Mouse (Mus musculus) lung, embryonic 16.5 days (tissue): Measurements from ENCODE around the gene Gle1. TPM values are rescaled to one million over a fixed set of nuclear protein-coding genes. Genes with fewer than 3 reads are reported as not detected.

Source experiments
- ATAC-seq: fragments of 200-750 bp; cut with Nextera tagmentation; 2 replicates; pipeline ENCODE4 v1.8.0; 2017; ENCODE audit warnings: low read depth, mild to moderate bottlenecking, moderate library complexity
- H3K27ac ChIP-seq: fragments of 300-500 bp; sonication (generic); 2 replicates; pipeline ENCODE4 v1.5.1; 2014; ENCODE audit warnings: mild to moderate bottlenecking, control low read depth, low read length
- H3K27me3 ChIP-seq: fragments of 300-500 bp; sonication (generic); 2 replicates; pipeline ENCODE4 v1.6.1; 2014; ENCODE audit warnings: low read depth, low read length, mixed read lengths; ENCODE audit not compliant: control insufficient read depth, insufficient read depth
- H3K36me3 ChIP-seq: fragments of 300-500 bp; sonication (generic); 2 replicates; pipeline ENCODE4 v1.6.1; 2014; ENCODE audit warnings: low read length; ENCODE audit not compliant: control insufficient read depth, insufficient read depth
- H3K4me1 ChIP-seq: fragments of 300-500 bp; sonication (generic); replicated peaks from 2 replicates; pipeline ENCODE4 v1.6.1; 2014; ENCODE audit warnings: low read length, mixed read lengths; ENCODE audit not compliant: control insufficient read depth, insufficient read depth
- H3K4me2 ChIP-seq: fragments of 300-500 bp; sonication (generic); 2 replicates; pipeline ENCODE4 v1.6.1; 2014; ENCODE audit warnings: low read depth, low read length, control low read depth
- H3K4me3 ChIP-seq: fragments of 300-500 bp; sonication (generic); 2 replicates; pipeline ENCODE4 v1.5.1; 2014; ENCODE audit warnings: mild to moderate bottlenecking, low read length, control low read depth
- H3K9ac ChIP-seq: fragments of 300-500 bp; sonication (generic); 2 replicates; pipeline ENCODE4 v1.6.1; 2014; ENCODE audit warnings: low read length, control low read depth
- H3K9me3 ChIP-seq: fragments of 300-500 bp; sonication (generic); 2 replicates; pipeline ENCODE4 v1.6.1; 2016; ENCODE audit warnings: low read length; ENCODE audit not compliant: control insufficient read depth
- WGBS: fragments of 180-500 bp; shearing (Covaris S2); extraction: QIAGEN DNeasy Blood & Tissue Kit; methylation state at CpG from one replicate; pipeline ENCODE4 v1.1.7; 2014; 5-methylcytosine and 5-hydroxymethylcytosine counted together
- microRNA-seq: library from miRNA; unstranded; fragments of <30 nt; microRNA quantifications from one replicate; pipeline ENCODE4, GENCODE M21; 2016
- polyA plus RNA-seq: library from polyadenylated mRNA; unstranded; fragments of >200 nt; fragmentation: Nextera tagmentation; extraction: Ambion mirVana; gene quantifications from 2 replicates; pipeline ENCODE4 v1.2.1, GENCODE M21; 2015

Gle1 gene
- polyA plus RNA-seq, 1 experiment from 2014 or later = 70.9 TPM

DNA sequence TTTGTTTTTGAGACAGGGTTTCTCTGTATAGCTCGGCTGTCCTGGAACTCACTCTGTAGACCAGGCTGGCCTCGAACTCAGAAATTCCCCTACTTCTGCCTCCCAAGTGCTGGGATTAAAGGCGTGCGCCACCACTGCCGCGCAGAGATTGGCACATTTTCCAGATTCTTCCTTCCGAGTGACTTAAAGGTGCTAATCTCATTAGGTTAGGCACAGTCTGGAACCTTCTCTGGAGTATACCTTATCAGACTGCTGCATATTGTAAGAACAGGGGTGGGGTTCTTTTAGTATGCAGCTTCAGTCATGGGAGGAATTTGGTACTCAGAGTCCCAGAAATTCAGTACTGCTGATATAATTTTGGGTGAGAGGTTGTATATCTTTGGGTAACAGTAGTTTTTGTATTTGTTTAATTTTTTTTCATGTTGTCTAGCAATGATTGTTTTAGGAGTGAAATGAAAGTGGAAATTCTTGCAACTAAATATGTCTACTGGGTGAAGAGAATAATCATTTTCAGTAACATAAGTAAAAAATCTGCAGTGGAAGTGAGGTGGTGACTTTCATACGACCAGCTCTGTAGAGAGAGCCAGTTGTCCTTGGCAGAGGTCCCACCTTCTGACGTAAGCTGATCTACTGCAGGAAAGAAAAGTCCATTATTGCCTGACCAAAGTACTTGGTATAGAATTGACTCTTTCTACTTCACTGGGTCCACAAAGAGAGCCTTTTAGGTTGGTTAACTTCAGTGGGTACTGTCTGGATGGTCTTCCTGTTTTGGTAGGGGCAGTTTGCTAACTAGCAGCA is 36.8 kb downstream of the Gle1 start:
- H3K4me1 ChIP-seq = peaks cover 30% of the 10 kb centered on the region
- peak; percentile 75 for ATAC-seq
- no peak overlapping the region for H3K9ac ChIP-seq
- H3K27ac ChIP-seq = peak overlapping the region; percentile 73
- WGBS = 56% methylated on average over 9 of the region's 9 CpGs
- H3K4me2 ChIP-seq = no peak overlapping the region
- no peak overlapping the region for H3K4me3 ChIP-seq
- H3K36me3 ChIP-seq = peaks cover 2% of the 10 kb centered on the region; the same call in 1 of the 2 replicates
- no peaks in the 10 kb centered on the region for H3K27me3 ChIP-seq
- no peaks in the 10 kb centered on the region for H3K9me3 ChIP-seq

DNA sequence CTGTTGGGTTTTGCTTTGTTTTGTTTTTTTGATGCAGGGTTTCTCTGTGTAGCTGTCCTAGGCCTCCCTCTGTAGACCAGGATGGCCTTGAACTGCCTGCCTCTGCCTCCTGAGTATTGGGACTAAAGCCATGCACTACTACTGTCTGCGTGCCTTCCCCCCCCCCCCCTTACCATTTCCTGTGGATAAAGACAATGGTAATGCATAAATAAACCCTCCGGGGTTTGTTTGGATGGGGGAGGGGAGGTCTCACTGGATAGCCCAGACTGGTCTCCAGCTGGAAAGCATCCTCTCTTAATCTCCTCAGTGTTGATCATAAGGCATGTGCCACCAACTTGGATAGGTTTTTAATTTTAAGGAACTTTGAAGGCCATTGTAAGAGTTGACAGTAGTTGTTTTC is 38.3 kb downstream of the Gle1 start:
- no peak overlapping the region for H3K4me3 ChIP-seq
- 0 out of 2 replicates have a peak overlapping the region, but pooled peaks have one; percentile 28 for H3K27ac ChIP-seq
- H3K27me3 ChIP-seq = no peaks in the 10 kb centered on the region
- H3K36me3 ChIP-seq = peaks cover 5% of the 10 kb centered on the region; the same call in 1 of the 2 replicates
- H3K4me1 ChIP-seq = peaks cover 20% of the 10 kb centered on the region
- ATAC-seq = peak; percentile 80
- no peak overlapping the region for H3K4me2 ChIP-seq
- H3K9ac ChIP-seq = no peak overlapping the region
- no peaks in the 10 kb centered on the region for H3K9me3 ChIP-seq
- WGBS = 6% methylated on average over 2 of the region's 2 CpGs

DNA sequence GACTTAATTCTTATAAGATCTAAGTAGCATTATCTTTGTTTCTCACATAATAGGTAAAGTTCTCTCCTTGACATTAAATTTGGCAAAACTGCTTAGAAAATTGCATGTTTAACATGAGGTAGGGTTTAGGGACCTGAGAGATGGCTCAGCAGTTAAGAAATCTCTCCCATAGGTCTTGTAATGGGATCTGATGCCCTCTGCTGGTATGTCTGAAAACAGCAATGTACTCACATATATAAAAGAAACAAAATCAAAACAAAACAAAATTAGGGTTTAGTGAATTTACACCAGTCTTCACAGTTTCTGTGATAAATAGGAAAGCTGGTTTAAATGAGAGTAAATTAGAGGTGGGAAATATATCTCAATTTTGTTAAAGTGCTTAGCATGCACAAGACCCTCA is 42.1 kb downstream of the Gle1 start:
- Histone ChIP-seq H3K4me1 (peaks cover 7% of the 10 kb centered on the region), H3K9ac (no peak overlapping the region), H3K27ac (no peak overlapping the region), H3K9me3 (no peaks in the 10 kb centered on the region), H3K27me3 (no peaks in the 10 kb centered on the region), H3K4me3 (no peak overlapping the region), H3K36me3 (peaks cover 16% of the 10 kb centered on the region), H3K4me2 (no peak overlapping the region)
- no peak for ATAC-seq

DNA sequence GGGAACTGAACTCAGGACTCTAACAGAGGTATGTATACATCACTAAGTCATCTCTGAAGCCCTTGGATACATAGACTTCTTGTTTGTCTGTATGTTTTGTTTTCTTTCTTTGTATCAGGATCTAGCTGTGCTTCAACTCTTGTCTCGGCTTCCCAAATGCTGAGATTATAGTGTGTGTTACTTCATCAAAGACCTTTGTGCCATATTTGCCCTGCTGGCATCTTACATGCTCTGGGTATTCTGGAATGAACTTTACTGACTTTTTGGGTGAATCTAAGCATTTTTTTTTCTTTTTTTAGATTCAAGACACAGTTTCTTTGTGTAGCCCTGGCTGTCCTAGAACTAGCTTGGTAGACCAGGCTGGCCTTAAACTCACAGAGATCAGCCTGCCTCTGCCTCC is 45.4 kb downstream of the Gle1 start:
- H3K27ac ChIP-seq = no peak overlapping the region
- no peak overlapping the region for H3K9ac ChIP-seq
- no peak for ATAC-seq
- H3K9me3 ChIP-seq = no peaks in the 10 kb centered on the region
- no peak overlapping the region for H3K4me3 ChIP-seq
- no peaks in the 10 kb centered on the region for H3K27me3 ChIP-seq
- H3K4me1 ChIP-seq = no peaks in the 10 kb centered on the region
- peaks cover 38% of the 10 kb centered on the region for H3K36me3 ChIP-seq
- WGBS = 90% methylated on average over 1 of the region's 1 CpGs
- H3K4me2 ChIP-seq = no peak overlapping the region

DNA sequence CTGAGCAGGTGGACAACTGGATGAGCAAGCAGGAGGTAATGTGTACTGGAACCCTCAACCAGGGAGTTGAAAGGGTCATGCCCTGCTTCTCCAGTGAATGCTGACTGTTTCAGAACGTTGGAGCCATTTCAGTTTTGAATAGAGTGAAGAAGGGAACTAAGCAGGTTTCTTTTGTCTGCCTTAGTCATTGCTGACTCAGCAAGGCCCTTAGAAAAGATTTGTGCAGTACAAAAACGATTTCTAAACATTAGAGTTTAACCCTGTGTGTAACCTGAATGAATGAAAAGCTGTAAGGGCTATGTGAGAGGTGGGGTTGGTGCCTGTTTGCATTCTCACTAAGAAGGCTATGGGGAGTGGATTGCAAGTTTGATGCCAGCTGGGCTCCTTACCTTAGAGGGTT is 56.7 kb downstream of the Gle1 start:
- ATAC-seq = no peak
- Histone ChIP-seq H3K27me3 (no peaks in the 10 kb centered on the region), H3K27ac (no peak overlapping the region), H3K9me3 (no peaks in the 10 kb centered on the region), H3K4me1 (no peaks in the 10 kb centered on the region), H3K9ac (no peak overlapping the region), H3K4me2 (no peak overlapping the region), H3K36me3 (peaks cover 71% of the 10 kb centered on the region), H3K4me3 (no peak overlapping the region)
- 46% methylated on average over 2 of the region's 2 CpGs for WGBS

DNA sequence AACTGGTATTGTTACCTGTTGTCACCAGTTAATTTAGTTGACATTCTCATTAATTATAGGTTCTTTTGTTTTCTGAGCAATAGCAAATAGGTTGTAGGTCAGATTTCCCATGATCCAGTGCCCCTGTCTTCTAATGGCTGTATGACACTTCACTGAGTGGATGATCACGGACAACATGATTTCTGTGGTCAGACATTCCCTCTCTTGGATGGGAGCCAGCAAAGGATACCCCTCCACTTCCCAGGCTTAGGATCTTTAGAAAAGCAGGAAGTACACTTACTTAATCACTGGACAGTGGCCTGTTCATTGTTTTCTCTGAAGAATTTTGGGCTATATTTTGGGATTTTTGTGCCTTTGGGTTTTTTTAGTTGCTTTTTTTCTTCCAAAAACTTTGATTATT is 73.9 kb downstream of the Gle1 start:
- no peak for ATAC-seq
- peaks cover 79% of the 10 kb centered on the region for H3K36me3 ChIP-seq

More for the DNA sequence above, 73.9 kb downstream of the Gle1 start:
- Histone ChIP-seq H3K9ac (no peak overlapping the region), H3K4me1 (no peaks in the 10 kb centered on the region), H3K9me3 (no peaks in the 10 kb centered on the region), H3K27me3 (no peaks in the 10 kb centered on the region), H3K4me3 (no peak overlapping the region), H3K27ac (no peak overlapping the region), H3K4me2 (no peak overlapping the region)
- WGBS = 21% methylated on average over 1 of the region's 1 CpGs

Small RNA genes lying within 50 kb of the gene (microRNA-seq; reads per million reads assigned to microRNA genes)
- gene Mir6997 = not detected

Other genes with a start within 250 kb of the Gle1 start
- 0.45 and 1.9 TPM in 2 replicates for gene Gm13420, start 183.7 kb upstream of the Gle1 start, polyA plus RNA-seq
- gene Gm13547, start 176.1 kb upstream of the Gle1 start, polyA plus RNA-seq = not detected in 2 replicates
- gene Coq4, start 147.9 kb upstream of the Gle1 start, polyA plus RNA-seq = 28.3 and 29.0 TPM in 2 replicates
- gene Trub2, start 146.9 kb upstream of the Gle1 start, polyA plus RNA-seq = 33.9 and 38.3 TPM in 2 replicates
- gene Slc27a4, start 132.8 kb upstream of the Gle1 start, polyA plus RNA-seq = 11.7 and 13.3 TPM in 2 replicates
- 24.8 and 31.0 TPM in 2 replicates for gene Urm1, start 115.4 kb upstream of the Gle1 start, polyA plus RNA-seq
- 14.8 and 17.6 TPM in 2 replicates for gene Cercam, start 66.3 kb upstream of the Gle1 start, polyA plus RNA-seq
- gene Odf2, start 46.2 kb upstream of the Gle1 start, polyA plus RNA-seq = 60.8 and 62.3 TPM in 2 replicates
- gene Sptan1, start 30.1 kb downstream of the Gle1 start, polyA plus RNA-seq = 98.4 and 109 TPM in 2 replicates
- 29.4 and 32.9 TPM in 2 replicates for gene Wdr34, start 113.5 kb downstream of the Gle1 start, polyA plus RNA-seq
- 350 and 369 TPM in 2 replicates for gene Set, start 122.0 kb downstream of the Gle1 start, polyA plus RNA-seq
- 14.2 and 16.7 TPM in 2 replicates for gene Pkn3, start 142.3 kb downstream of the Gle1 start, polyA plus RNA-seq
- 32.0 and 33.5 TPM in 2 replicates for gene Zdhhc12, start 158.2 kb downstream of the Gle1 start, polyA plus RNA-seq
- 6.1 and 7.8 TPM in 2 replicates for gene Zer1, start 189.2 kb downstream of the Gle1 start, polyA plus RNA-seq
- gene Tbc1d13, start 198.3 kb downstream of the Gle1 start, polyA plus RNA-seq = 5.2 and 5.7 TPM in 2 replicates
- 12.0 and 13.3 TPM in 2 replicates for gene Endog, start 236.1 kb downstream of the Gle1 start, polyA plus RNA-seq
- 66.6 TPM in 2 replicates for gene Spout1, start 243.0 kb downstream of the Gle1 start, polyA plus RNA-seq